Mouse (Mus musculus): ENCODE measurements around the gene Igf1. TPM values are rescaled to one million over a fixed set of nuclear protein-coding genes. Genes with fewer than 3 reads are reported as not detected.

Igf1 gene
- total RNA-seq, 1 experiment from 2014 or later, result 0.23 TPM

- no peak for ATAC-seq (ENCODE audit: extremely low read depth, insufficient number of reproducible peaks, low FRiP score, poor library complexity, severe bottlenecking)
Observed at GRCm38 (mm10) chr10:87858939-87859338, 874 bp downstream of the Igf1 start.

GRCm38 (mm10) chr10:87859453-87859852 is 1.4 kb downstream of the Igf1 start:
- no peak for ATAC-seq (ENCODE audit: extremely low read depth, insufficient number of reproducible peaks, low FRiP score, poor library complexity, severe bottlenecking)

- no peak for ATAC-seq (ENCODE audit: extremely low read depth, insufficient number of reproducible peaks, low FRiP score, poor library complexity, severe bottlenecking)
Observed at GRCm38 (mm10) chr10:87860181-87861103, 2.4 kb downstream of the Igf1 start.

- no peak for ATAC-seq (ENCODE audit: extremely low read depth, insufficient number of reproducible peaks, low FRiP score, poor library complexity, severe bottlenecking)
Observed at GRCm38 (mm10) chr10:87861104-87861455, 3.0 kb downstream of the Igf1 start.

GRCm38 (mm10) chr10:87862899-87863298 is 4.8 kb downstream of the Igf1 start:
- no peak for ATAC-seq (ENCODE audit: extremely low read depth, insufficient number of reproducible peaks, low FRiP score, poor library complexity, severe bottlenecking)

DNA sequence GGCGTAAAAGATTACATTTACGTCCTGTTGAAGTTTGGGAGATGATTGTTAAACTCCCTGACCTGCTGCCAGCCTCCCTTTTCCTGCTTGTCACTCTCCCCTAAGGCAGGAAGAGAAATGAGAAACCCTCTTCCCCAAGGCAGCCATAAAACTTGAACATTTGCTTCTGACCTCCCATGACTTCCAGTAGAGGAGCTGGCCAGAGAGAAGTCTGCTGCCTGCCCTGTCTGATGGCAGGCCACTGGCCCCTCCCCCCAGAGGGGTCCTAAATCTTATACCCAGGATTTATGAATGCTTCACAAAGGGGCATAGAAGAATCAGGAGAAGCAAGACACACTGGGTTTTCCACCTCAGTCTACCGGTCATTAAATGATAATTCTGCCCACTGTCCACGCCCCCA is 5.3 kb downstream of the Igf1 start:
- ATAC-seq (ENCODE audit: extremely low read depth, insufficient number of reproducible peaks, low FRiP score, poor library complexity, severe bottlenecking), result no peak

- no peak for ATAC-seq (ENCODE audit: extremely low read depth, insufficient number of reproducible peaks, low FRiP score, poor library complexity, severe bottlenecking)
Observed at GRCm38 (mm10) chr10:87865712-87866111, 7.6 kb downstream of the Igf1 start.

- ATAC-seq (ENCODE audit: extremely low read depth, insufficient number of reproducible peaks, low FRiP score, poor library complexity, severe bottlenecking), result no peak
Observed at GRCm38 (mm10) chr10:87866448-87866847, 8.4 kb downstream of the Igf1 start.

DNA sequence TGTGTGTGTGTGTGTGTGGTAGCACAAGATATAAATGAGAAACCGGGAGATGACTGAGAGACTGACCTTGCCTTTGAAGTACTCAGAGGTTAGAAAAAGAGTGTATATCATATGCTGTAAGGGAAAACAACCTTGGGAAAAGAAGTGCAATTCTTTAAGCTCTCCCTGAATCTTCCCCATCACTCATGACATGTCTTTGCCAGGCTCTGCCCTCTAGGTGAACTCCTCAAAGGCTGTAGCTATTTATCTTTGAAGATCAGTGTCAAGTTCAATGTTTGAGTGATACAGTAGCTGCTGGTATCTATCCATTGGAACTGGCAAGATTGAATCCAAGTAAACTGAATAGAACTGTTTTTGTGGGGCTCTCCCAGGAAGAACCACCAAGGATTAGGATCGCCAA is 9.2 kb downstream of the Igf1 start:
- ATAC-seq (ENCODE audit: extremely low read depth, insufficient number of reproducible peaks, low FRiP score, poor library complexity, severe bottlenecking), result no peak

- no peak for ATAC-seq (ENCODE audit: extremely low read depth, insufficient number of reproducible peaks, low FRiP score, poor library complexity, severe bottlenecking)
Observed at GRCm38 (mm10) chr10:87867631-87868030, 9.6 kb downstream of the Igf1 start.

DNA sequence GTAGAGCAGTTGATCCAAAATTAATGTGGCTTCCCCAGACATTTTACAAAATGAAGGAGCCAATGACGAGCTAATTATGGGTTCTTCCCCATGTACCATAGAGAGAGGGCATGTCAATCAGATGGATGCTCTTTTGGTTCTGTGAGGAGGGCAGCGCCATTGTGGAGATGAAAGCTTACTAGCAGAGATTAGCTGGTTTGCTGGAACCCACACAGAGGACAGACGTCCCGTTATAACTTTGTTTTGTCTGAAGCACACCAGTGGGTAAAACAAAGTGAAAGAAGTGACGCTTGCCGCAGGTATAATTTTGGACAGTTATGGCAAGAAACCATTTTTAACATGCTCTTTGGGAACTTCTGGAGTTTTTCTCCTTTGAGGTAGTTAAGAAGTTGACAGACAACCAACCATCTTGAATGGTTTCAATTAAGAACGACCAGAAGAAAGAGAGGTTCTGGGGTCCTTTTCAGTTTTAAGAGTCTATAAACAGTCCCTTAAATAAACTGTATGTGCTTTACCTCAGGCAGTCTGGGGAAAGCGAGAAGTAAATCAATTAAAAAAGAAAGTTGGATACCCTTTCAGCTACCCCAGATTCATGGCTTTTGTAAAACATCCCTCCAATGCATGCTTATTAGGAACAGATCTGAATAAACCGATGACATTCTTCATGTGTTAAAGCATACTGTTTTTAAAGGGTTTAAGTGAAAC is 10.4 kb downstream of the Igf1 start:
- ATAC-seq (ENCODE audit: extremely low read depth, insufficient number of reproducible peaks, low FRiP score, poor library complexity, severe bottlenecking), result no peak

- ATAC-seq (ENCODE audit: extremely low read depth, insufficient number of reproducible peaks, low FRiP score, poor library complexity, severe bottlenecking), result no peak
Observed at GRCm38 (mm10) chr10:87869151-87869550, 11.1 kb downstream of the Igf1 start.

GRCm38 (mm10) chr10:87869691-87870090 is 11.6 kb downstream of the Igf1 start:
- no peak for ATAC-seq (ENCODE audit: extremely low read depth, insufficient number of reproducible peaks, low FRiP score, poor library complexity, severe bottlenecking)

GRCm38 (mm10) chr10:87871863-87872647 is 14.0 kb downstream of the Igf1 start:
- no peak for ATAC-seq (ENCODE audit: extremely low read depth, insufficient number of reproducible peaks, low FRiP score, poor library complexity, severe bottlenecking)

- ATAC-seq (ENCODE audit: extremely low read depth, insufficient number of reproducible peaks, low FRiP score, poor library complexity, severe bottlenecking), result no peak
Observed at GRCm38 (mm10) chr10:87872854-87873253, 14.8 kb downstream of the Igf1 start.

GRCm38 (mm10) chr10:87873516-87873915 is 15.5 kb downstream of the Igf1 start:
- no peak for ATAC-seq (ENCODE audit: extremely low read depth, insufficient number of reproducible peaks, low FRiP score, poor library complexity, severe bottlenecking)

GRCm38 (mm10) chr10:87880071-87880785 is 22.2 kb downstream of the Igf1 start:
- ATAC-seq (ENCODE audit: extremely low read depth, insufficient number of reproducible peaks, low FRiP score, poor library complexity, severe bottlenecking), result no peak

DNA sequence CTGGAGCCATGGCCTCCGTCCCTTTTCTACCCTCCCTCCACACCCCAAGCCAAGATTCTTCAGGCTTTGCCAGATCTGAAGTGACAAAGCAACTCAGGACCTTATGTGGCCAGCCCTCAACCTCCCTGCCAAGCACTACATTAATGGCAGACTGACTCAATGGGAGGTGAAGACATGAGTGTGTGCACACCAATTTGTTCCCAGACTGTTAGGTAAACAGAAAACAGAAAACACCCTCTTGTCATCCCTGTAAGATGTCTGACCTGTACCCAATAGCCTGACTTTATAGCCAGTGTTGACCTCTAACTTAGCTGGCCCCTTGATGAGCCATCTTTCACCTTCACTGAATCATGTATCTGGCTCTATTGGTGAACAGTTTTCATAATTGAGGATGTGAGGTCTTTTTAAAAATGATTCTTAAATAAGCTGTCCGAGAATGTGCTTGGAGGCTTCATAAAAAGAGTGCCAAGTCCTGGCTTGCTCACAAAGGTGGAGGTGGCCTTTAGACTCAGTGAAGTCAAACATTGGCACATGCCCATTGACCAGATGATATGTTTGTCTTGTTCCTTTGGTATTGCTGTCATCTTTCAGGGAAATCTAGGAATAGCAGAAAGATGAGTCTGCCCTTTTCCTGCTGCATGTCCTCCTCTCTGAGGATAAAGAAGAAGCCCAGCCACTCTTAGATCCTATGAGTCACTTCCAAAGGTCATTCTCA is 27.4 kb downstream of the Igf1 start:
- ATAC-seq (ENCODE audit: extremely low read depth, insufficient number of reproducible peaks, low FRiP score, poor library complexity, severe bottlenecking), result no peak
